Mouse (Mus musculus) MEL (cell line): ENCODE results near the gene Mtcl1.

Experiments used
- CTCF ChIP-seq, 3 experiments: IDR thresholded peaks in 2 of 3; conservative IDR thresholded peaks in 1 of 3; 2 replicates each; pipeline ENCODE4 v1.5.1; 2011 to 2012; ENCODE audit warnings: low read length in 3 of 3, low read depth in 2 of 3, mild to moderate bottlenecking in 2 of 3, improper control_type of control experiment in 1 of 3, inconsistent platforms in 1 of 3, mixed read lengths in 1 of 3, moderate library complexity in 1 of 3; ENCODE audit not compliant: control insufficient read depth in 1 of 3, insufficient read depth in 1 of 3, poor library complexity in 1 of 3, severe bottlenecking in 1 of 3
- ELF1 ChIP-seq: IDR thresholded peaks from 2 replicates; pipeline ENCODE4 v1.6.1; 2014; ENCODE audit warnings: low read depth, mild to moderate bottlenecking, inconsistent platforms, low read length, improper control_type of control experiment, moderate library complexity
- ETS1 ChIP-seq: IDR thresholded peaks from 2 replicates; pipeline ENCODE4 v1.6.1; 2012; ENCODE audit warnings: low read depth, mild to moderate bottlenecking, inconsistent platforms, low read length, improper control_type of control experiment, moderate library complexity
- MAFK ChIP-seq: IDR thresholded peaks from 2 replicates; pipeline ENCODE4 v1.6.1; 2011; ENCODE audit warnings: low read depth, mild to moderate bottlenecking, low read length, improper control_type of control experiment, borderline replicate concordance
- MAX ChIP-seq: IDR thresholded peaks from 2 replicates; pipeline ENCODE4 v1.6.1; 2011; ENCODE audit warnings: low read length, improper control_type of control experiment
- MYC ChIP-seq: IDR thresholded peaks from 2 replicates; pipeline ENCODE4 v1.6.1; 2011; ENCODE audit warnings: low read depth, mild to moderate bottlenecking, low read length, improper control_type of control experiment, moderate library complexity
- ZC3H11A ChIP-seq: IDR thresholded peaks from 2 replicates; pipeline ENCODE4 v1.6.1; 2012; ENCODE audit warnings: low read depth, mild to moderate bottlenecking, inconsistent platforms, low read length, improper control_type of control experiment

GRCm38 (mm10) chr17:66444059-66444700 is 5.4 kb downstream of the Mtcl1 start:
- TF ChIP-seq MYC (no peak), CTCF (IDR thresholded peaks at IDR 0.05 in 2 of 3, conservative IDR thresholded peaks at IDR 0.05 in 1 of 3; ENCODE audit: control insufficient read depth in 1 of 3, insufficient read depth in 1 of 3, low read depth in 2 of 3, low read length in 3 of 3, poor library complexity in 1 of 3, severe bottlenecking in 1 of 3) (no peak), ELF1 (no peak), ETS1 (no peak), ZC3H11A (no peak), MAFK (no peak), MAX (no peak)
